Mouse (Mus musculus) heart, embryonic 15.5 days (tissue): ENCODE data around the gene Pde4d. TPM values are rescaled to one million over a fixed set of nuclear protein-coding genes. Genes with fewer than 3 reads are reported as not detected.
A peak's percentile ranks its signal among the peaks of the same experiment; 100 is the strongest.

Source experiments
- ATAC-seq: fragments of 200-750 bp; cut with Nextera tagmentation; replicated peaks from 2 replicates; pipeline ENCODE4 v1.8.0; 2017; ENCODE audit warnings: low read depth, moderate TSS enrichment; ENCODE audit not compliant: insufficient number of reproducible peaks, insufficient read depth, low FRiP score
- H3K27ac ChIP-seq: fragments of 300-500 bp; sonication (generic); 2 replicates; pipeline ENCODE4 v1.5.1; 2015; ENCODE audit warnings: mild to moderate bottlenecking, inconsistent platforms
- H3K27me3 ChIP-seq: fragments of 300-500 bp; sonication (generic); 2 replicates; pipeline ENCODE4 v1.6.1; 2015; ENCODE audit warnings: inconsistent platforms
- H3K36me3 ChIP-seq: fragments of 300-500 bp; sonication (generic); 2 replicates; pipeline ENCODE4 v1.6.1; 2015; ENCODE audit warnings: mild to moderate bottlenecking, inconsistent platforms
- H3K4me1 ChIP-seq: fragments of 300-500 bp; sonication (generic); replicated peaks from 2 replicates; pipeline ENCODE4 v1.6.1; 2015; ENCODE audit warnings: inconsistent platforms
- H3K4me2 ChIP-seq: fragments of 300-500 bp; sonication (generic); 2 replicates; pipeline ENCODE4 v1.6.1; 2015; ENCODE audit warnings: inconsistent platforms, mild to moderate bottlenecking, moderate library complexity
- H3K4me3 ChIP-seq: fragments of 300-500 bp; sonication (generic); 2 replicates; pipeline ENCODE4 v1.5.1; 2015; ENCODE audit warnings: mild to moderate bottlenecking, inconsistent platforms
- H3K9ac ChIP-seq: fragments of 300-500 bp; sonication (generic); 2 replicates; pipeline ENCODE4 v1.6.1; 2015; ENCODE audit warnings: mild to moderate bottlenecking, inconsistent platforms
- H3K9me3 ChIP-seq: fragments of 300-500 bp; sonication (generic); replicated peaks from 2 replicates; pipeline ENCODE4 v1.6.1; 2016; ENCODE audit warnings: inconsistent platforms
- WGBS: fragments of 180-500 bp; shearing (Covaris S2); methylation state at CpG from one replicate; pipeline ENCODE4 v1.1.7; 2015; ENCODE audit warnings: mixed read lengths; 5-methylcytosine and 5-hydroxymethylcytosine counted together
- polyA plus RNA-seq: library from polyadenylated mRNA; unstranded; fragments of >200 nt; fragmentation: Nextera tagmentation; extraction: Ambion mirVana; gene quantifications from 2 replicates; pipeline ENCODE4 v1.2.1, GENCODE M21; 2015

Gene Pde4d
- polyA plus RNA-seq, 1 experiment from 2014 or later = 25.7 TPM

- Histone ChIP-seq H3K27ac (0 out of 2 replicates have a peak overlapping the region, but pooled peaks have one; percentile 86), H3K27me3 (no peaks in the 10 kb centered on the region), H3K4me2 (no peak overlapping the region), H3K9me3 (no peaks in the 10 kb centered on the region), H3K9ac (no peak overlapping the region), H3K4me1 (peaks cover 21% of the 10 kb centered on the region), H3K4me3 (no peak overlapping the region), H3K36me3 (peaks cover 4% of the 10 kb centered on the region; the same call in 1 of the 2 replicates)
- WGBS = 66% methylated on average over 7 of the region's 7 CpGs
- ATAC-seq = no peak
These were observed 1325.0 kb downstream of the Pde4d start for GRCm38 (mm10) chr13:109774791-109775190.

DNA sequence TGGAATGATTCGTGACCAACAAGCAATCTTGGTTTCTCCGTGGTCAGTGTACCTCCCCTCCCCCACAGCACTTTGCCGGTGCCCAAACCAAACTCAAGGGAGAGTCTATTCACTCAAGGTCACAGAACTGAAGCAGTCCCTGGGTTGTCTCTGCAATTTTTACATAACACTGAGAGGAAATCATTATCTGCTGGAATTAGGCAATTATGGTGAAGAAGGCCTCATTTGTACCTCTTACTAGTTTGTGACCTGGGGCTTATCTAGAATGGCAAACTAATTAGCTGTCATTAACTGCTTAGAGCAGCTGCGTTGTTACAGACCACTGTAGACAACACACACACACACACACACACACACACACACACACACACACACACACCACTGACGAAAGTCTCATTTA lies 1325.4 kb downstream of the Pde4d start:
- Histone ChIP-seq H3K9ac (peak overlapping the region; percentile 47; the same call in 1 of the 2 replicates), H3K27ac (peak overlapping the region; percentile 86), H3K27me3 (no peaks in the 10 kb centered on the region), H3K9me3 (no peaks in the 10 kb centered on the region), H3K4me3 (no peak overlapping the region), H3K36me3 (0 out of 2 replicates have a peak, but pooled peaks cover under 1% of the 10 kb centered on the region), H3K4me2 (no peak overlapping the region), H3K4me1 (peaks cover 21% of the 10 kb centered on the region)
- ATAC-seq = no peak
- WGBS = 29% methylated on average over 5 of the region's 5 CpGs

DNA sequence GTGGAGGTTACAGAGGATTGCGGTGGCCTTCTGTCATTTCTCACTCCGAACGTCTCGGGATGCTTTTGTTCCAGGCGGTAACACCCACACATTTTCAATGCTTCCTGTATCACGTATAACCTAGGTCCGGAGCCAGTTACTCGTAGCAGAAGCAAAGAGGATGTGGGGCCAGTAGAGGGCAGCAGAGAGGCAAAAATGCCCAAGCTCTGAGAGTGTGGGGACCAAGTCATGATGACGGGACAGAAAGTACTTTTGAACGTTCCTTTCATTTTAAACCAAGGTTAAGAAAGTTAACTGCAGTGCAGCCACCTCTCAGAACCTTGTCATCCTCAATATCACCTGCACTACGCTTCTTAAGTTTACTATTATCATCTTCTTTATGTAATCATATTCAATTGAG lies 1326.4 kb downstream of the Pde4d start:
- H3K9ac ChIP-seq = peak overlapping the region; percentile 47
- H3K27ac ChIP-seq = peak overlapping the region; percentile 86
- H3K9me3 ChIP-seq = no peaks in the 10 kb centered on the region
- WGBS = 4% methylated on average over 11 of the region's 11 CpGs
- no peaks in the 10 kb centered on the region for H3K27me3 ChIP-seq
- peak overlapping the region; percentile 66 for H3K4me2 ChIP-seq
- peak; percentile 91 for ATAC-seq
- peak overlapping the region; percentile 40 for H3K4me3 ChIP-seq
- peaks cover 21% of the 10 kb centered on the region for H3K4me1 ChIP-seq
- H3K36me3 ChIP-seq = no peaks in the 10 kb centered on the region

DNA sequence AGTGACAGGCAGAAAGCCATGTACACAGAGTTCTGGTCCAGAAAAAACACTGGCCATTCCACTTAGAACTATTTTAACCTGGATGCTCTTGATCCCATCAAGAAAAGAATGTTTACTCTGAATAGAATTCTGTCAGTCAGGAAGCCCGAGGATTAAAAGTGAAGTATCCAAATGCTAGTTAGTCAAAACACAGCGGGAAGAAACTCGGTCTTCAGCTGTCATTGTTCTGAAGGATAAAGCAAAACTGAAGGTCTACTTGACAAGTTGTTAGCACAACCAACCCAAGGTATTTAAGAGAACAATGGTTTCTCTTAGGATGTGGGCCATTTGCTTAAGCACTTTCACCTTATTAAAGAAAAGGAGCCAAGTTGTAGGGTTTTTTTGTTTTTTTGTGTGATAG lies 1327.2 kb downstream of the Pde4d start:
- H3K9me3 ChIP-seq = no peaks in the 10 kb centered on the region
- no peak for ATAC-seq
- H3K4me1 ChIP-seq = peaks cover 21% of the 10 kb centered on the region
- H3K36me3 ChIP-seq = no peaks in the 10 kb centered on the region
- H3K4me3 ChIP-seq = no peak overlapping the region
- H3K9ac ChIP-seq = no peak overlapping the region
- 36% methylated on average over 3 of the region's 3 CpGs for WGBS
- H3K27ac ChIP-seq = peak overlapping the region; percentile 55; the same call in 1 of the 2 replicates
- no peak overlapping the region for H3K4me2 ChIP-seq
- H3K27me3 ChIP-seq = no peaks in the 10 kb centered on the region

DNA sequence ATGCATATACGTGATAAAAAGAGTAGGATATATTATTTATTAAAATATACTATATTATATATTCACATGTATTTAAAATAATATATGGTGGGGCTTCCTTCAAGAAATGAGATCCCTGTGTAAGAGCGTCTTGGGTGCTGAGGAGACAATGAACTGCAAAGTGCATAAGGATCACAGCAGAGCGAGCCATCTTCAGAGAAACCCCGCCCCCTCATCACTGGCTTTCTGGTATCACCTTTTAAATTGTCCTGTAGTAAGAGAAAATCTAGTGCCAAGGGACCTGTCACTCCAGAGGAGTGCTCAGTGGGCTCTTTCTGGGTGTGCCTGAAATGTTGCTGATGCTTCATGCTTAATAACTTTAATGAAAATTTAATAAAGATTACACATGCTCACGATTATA lies 1327.7 kb downstream of the Pde4d start:
- Histone ChIP-seq H3K9ac (no peak overlapping the region), H3K4me1 (peaks cover 21% of the 10 kb centered on the region), H3K36me3 (no peaks in the 10 kb centered on the region), H3K9me3 (no peaks in the 10 kb centered on the region), H3K27me3 (no peaks in the 10 kb centered on the region), H3K4me3 (no peak overlapping the region), H3K27ac (no peak overlapping the region), H3K4me2 (no peak overlapping the region)
- ATAC-seq = no peak
- 92% methylated on average over 5 of the region's 5 CpGs for WGBS

GRCm38 (mm10) chr13:109778297-109778835 lies 1328.6 kb downstream of the Pde4d start:
- H3K4me3 ChIP-seq = no peak overlapping the region
- no peaks in the 10 kb centered on the region for H3K27me3 ChIP-seq
- no peak overlapping the region for H3K27ac ChIP-seq
- ATAC-seq = no peak
- no peak overlapping the region for H3K4me2 ChIP-seq
- H3K36me3 ChIP-seq = no peaks in the 10 kb centered on the region
- no peak overlapping the region for H3K9ac ChIP-seq
- WGBS = 61% methylated on average over 9 of the region's 9 CpGs
- H3K4me1 ChIP-seq = peaks cover 21% of the 10 kb centered on the region
- no peaks in the 10 kb centered on the region for H3K9me3 ChIP-seq

DNA sequence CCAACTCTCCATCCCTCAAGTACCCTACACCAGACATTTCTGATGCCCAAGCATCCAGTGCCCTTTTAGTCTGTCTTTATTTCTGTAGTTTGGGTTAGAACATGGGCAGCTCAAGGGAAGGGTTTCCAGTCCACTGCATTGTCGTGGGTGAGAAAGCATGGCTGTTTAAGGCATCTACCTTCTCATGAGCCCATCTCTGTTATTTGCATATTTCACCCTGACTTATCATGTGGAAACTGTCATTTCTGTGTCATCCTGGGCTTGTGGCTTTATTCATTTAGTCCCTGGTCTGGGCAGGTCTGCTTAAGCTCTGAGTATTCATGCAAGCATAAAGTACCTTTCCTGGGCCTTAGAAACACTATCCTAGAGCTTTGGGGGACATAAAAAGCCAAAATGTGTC lies 1331.7 kb downstream of the Pde4d start:
- Histone ChIP-seq H3K4me1 (peaks cover 5% of the 10 kb centered on the region), H3K36me3 (no peaks in the 10 kb centered on the region), H3K27ac (no peak overlapping the region), H3K27me3 (no peaks in the 10 kb centered on the region), H3K4me2 (no peak overlapping the region), H3K9ac (no peak overlapping the region), H3K9me3 (no peaks in the 10 kb centered on the region), H3K4me3 (no peak overlapping the region)
- 85% methylated on average over 1 of the region's 1 CpGs for WGBS
- no peak for ATAC-seq

- no peak overlapping the region for H3K9ac ChIP-seq
- H3K36me3 ChIP-seq = no peaks in the 10 kb centered on the region
- H3K9me3 ChIP-seq = no peaks in the 10 kb centered on the region
- H3K27me3 ChIP-seq = no peaks in the 10 kb centered on the region
- no peak for ATAC-seq
- H3K4me1 ChIP-seq = 0 out of 2 replicates have a peak, but pooled peaks cover 2% of the 10 kb centered on the region
- H3K4me2 ChIP-seq = no peak overlapping the region
- H3K27ac ChIP-seq = no peak overlapping the region
- H3K4me3 ChIP-seq = no peak overlapping the region
- 79% methylated on average over 4 of the region's 4 CpGs for WGBS
These were observed 1338.9 kb downstream of the Pde4d start for GRCm38 (mm10) chr13:109788604-109789003.

GRCm38 (mm10) chr13:109789151-109789550 lies 1339.4 kb downstream of the Pde4d start:
- H3K36me3 ChIP-seq = no peaks in the 10 kb centered on the region
- H3K9me3 ChIP-seq = no peaks in the 10 kb centered on the region
- H3K27ac ChIP-seq = no peak overlapping the region
- no peaks in the 10 kb centered on the region for H3K27me3 ChIP-seq
- 0 out of 2 replicates have a peak, but pooled peaks cover 2% of the 10 kb centered on the region for H3K4me1 ChIP-seq
- H3K4me3 ChIP-seq = no peak overlapping the region
- H3K9ac ChIP-seq = no peak overlapping the region
- no peak for ATAC-seq
- WGBS = 61% methylated on average over 4 of the region's 4 CpGs
- H3K4me2 ChIP-seq = no peak overlapping the region

GRCm38 (mm10) chr13:109790045-109790715 lies 1340.4 kb downstream of the Pde4d start:
- H3K9me3 ChIP-seq = no peaks in the 10 kb centered on the region
- no peaks in the 10 kb centered on the region for H3K36me3 ChIP-seq
- no peaks in the 10 kb centered on the region for H3K27me3 ChIP-seq
- no peak for ATAC-seq
- no peak overlapping the region for H3K4me2 ChIP-seq
- no peak overlapping the region for H3K27ac ChIP-seq
- 0 out of 2 replicates have a peak, but pooled peaks cover 2% of the 10 kb centered on the region for H3K4me1 ChIP-seq
- 82% methylated on average over 8 of the region's 8 CpGs for WGBS
- H3K4me3 ChIP-seq = no peak overlapping the region
- no peak overlapping the region for H3K9ac ChIP-seq

- WGBS = 62% methylated on average over 9 of the region's 9 CpGs
- no peak overlapping the region for H3K4me3 ChIP-seq
- H3K4me2 ChIP-seq = no peak overlapping the region
- no peak overlapping the region for H3K9ac ChIP-seq
- H3K27ac ChIP-seq = no peak overlapping the region
- H3K9me3 ChIP-seq = no peaks in the 10 kb centered on the region
- H3K4me1 ChIP-seq = 0 out of 2 replicates have a peak, but pooled peaks cover 2% of the 10 kb centered on the region
- ATAC-seq = no peak
- H3K36me3 ChIP-seq = no peaks in the 10 kb centered on the region
- no peaks in the 10 kb centered on the region for H3K27me3 ChIP-seq
These were observed 1344.2 kb downstream of the Pde4d start for GRCm38 (mm10) chr13:109793918-109794317.

DNA sequence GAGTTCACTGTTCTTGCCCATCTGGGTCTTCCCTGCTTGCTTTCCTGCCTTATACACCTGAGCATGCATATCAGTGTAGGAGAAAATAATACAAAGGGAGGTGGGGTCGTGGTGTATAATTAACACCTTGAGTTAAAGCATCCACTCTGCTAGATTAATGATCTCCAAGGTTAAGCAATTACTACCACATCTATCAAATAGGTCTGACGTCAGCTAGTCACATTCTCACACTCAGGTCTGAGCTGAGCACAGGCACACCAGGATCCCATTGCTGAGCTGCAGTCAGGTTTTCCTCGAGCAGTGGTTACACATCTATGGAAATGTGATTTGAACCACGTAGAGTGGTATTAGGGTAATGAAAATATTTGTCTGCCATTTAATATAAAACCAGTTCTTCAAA lies 1348.9 kb downstream of the Pde4d start:
- Histone ChIP-seq H3K27ac (no peak overlapping the region), H3K4me3 (no peak overlapping the region), H3K4me2 (no peak overlapping the region), H3K9ac (no peak overlapping the region), H3K4me1 (no peaks in the 10 kb centered on the region), H3K9me3 (no peaks in the 10 kb centered on the region), H3K27me3 (no peaks in the 10 kb centered on the region), H3K36me3 (no peaks in the 10 kb centered on the region)
- no peak for ATAC-seq
- 75% methylated on average over 4 of the region's 4 CpGs for WGBS
